Mouse (Mus musculus) hindbrain, embryonic 11.5 days (tissue): ENCODE data around the gene Srrd. TPM values are rescaled to one million over a fixed set of nuclear protein-coding genes. Genes with fewer than 3 reads are reported as not detected.

ENCODE experiments used
- ATAC-seq: fragments of 200-750 bp; cut with Nextera tagmentation; 2 replicates; pipeline ENCODE4 v1.8.0; 2017; ENCODE audit warnings: mild to moderate bottlenecking, moderate TSS enrichment, moderate library complexity; ENCODE audit not compliant: low FRiP score
- DNase-seq: peaks from one replicate; pipeline ENCODE4 v3.0.0-alpha.2; 2015; ENCODE audit warnings: low spot score
- H3K27ac ChIP-seq: fragments of 300-500 bp; sonication (generic); 2 replicates; pipeline ENCODE4 v1.5.1; 2014; ENCODE audit warnings: mild to moderate bottlenecking, low read depth, low read length
- H3K27me3 ChIP-seq: fragments of 300-500 bp; sonication (generic); 2 replicates; pipeline ENCODE4 v1.6.1; 2014; ENCODE audit warnings: mild to moderate bottlenecking, low read length, moderate library complexity, mixed read lengths; ENCODE audit not compliant: control insufficient read depth, insufficient read depth
- H3K36me3 ChIP-seq: fragments of 300-500 bp; sonication (generic); 2 replicates; pipeline ENCODE4 v1.6.1; 2014; ENCODE audit warnings: mild to moderate bottlenecking, low read length, moderate library complexity, mixed read lengths; ENCODE audit not compliant: control insufficient read depth, insufficient read depth
- H3K4me1 ChIP-seq: fragments of 300-500 bp; sonication (generic); replicated peaks from 2 replicates; pipeline ENCODE4 v1.6.1; 2014; ENCODE audit warnings: low read length, mixed read lengths; ENCODE audit not compliant: control insufficient read depth, insufficient read depth
- H3K4me2 ChIP-seq: fragments of 300-500 bp; sonication (generic); replicated peaks from 2 replicates; pipeline ENCODE4 v1.6.1; 2014; ENCODE audit warnings: mild to moderate bottlenecking, low read depth, low read length
- H3K4me3 ChIP-seq: fragments of 300-500 bp; sonication (generic); 2 replicates; pipeline ENCODE4 v1.5.1; 2014; ENCODE audit warnings: low read depth, low read length
- H3K9ac ChIP-seq: fragments of 300-500 bp; sonication (generic); 2 replicates; pipeline ENCODE4 v1.6.1; 2014; ENCODE audit warnings: low read depth, low read length
- H3K9me3 ChIP-seq: fragments of 300-500 bp; sonication (generic); 2 replicates; pipeline ENCODE4 v1.6.1; 2016; ENCODE audit warnings: low read length; ENCODE audit not compliant: control insufficient read depth
- WGBS: fragments of 180-500 bp; shearing (Covaris S2); extraction: QIAGEN DNeasy Blood & Tissue Kit; methylation state at CpG from one replicate; pipeline ENCODE4 v1.1.7; 2014; 5-methylcytosine and 5-hydroxymethylcytosine counted together
- polyA plus RNA-seq: library from polyadenylated mRNA; unstranded; fragments of >200 nt; fragmentation: Nextera tagmentation; extraction: Ambion mirVana; gene quantifications from 2 replicates; pipeline ENCODE4 v1.2.1, GENCODE M21; 2014

The Srrd gene
- polyA plus RNA-seq, 1 experiment from 2014 or later = 49.8 TPM

- H3K4me1 ChIP-seq = no peaks in the 10 kb centered on the region; the same call in 1 of the 2 replicates
- no peaks in the 10 kb centered on the region for H3K36me3 ChIP-seq
- H3K9me3 ChIP-seq = no peaks in the 10 kb centered on the region
- no peaks in the 10 kb centered on the region for H3K27me3 ChIP-seq
- no peak overlapping the region for H3K4me3 ChIP-seq
- H3K9ac ChIP-seq = no peak overlapping the region
- ATAC-seq = no peak
- H3K4me2 ChIP-seq = no peak overlapping the region
- DNase-seq = no peak
- WGBS = 86% methylated on average over 5 of the region's 5 CpGs
- H3K27ac ChIP-seq = no peak overlapping the region
These were observed 51.0 kb downstream of the Srrd start for GRCm38 (mm10) chr5:112291866-112292265.

GRCm38 (mm10) chr5:112290536-112290880 is 52.3 kb downstream of the Srrd start:
- H3K9ac ChIP-seq = no peak overlapping the region
- no peak overlapping the region for H3K27ac ChIP-seq
- H3K27me3 ChIP-seq = no peaks in the 10 kb centered on the region
- no peak overlapping the region for H3K4me3 ChIP-seq
- no peak overlapping the region for H3K4me2 ChIP-seq
- H3K4me1 ChIP-seq = no peaks in the 10 kb centered on the region; the same call in 1 of the 2 replicates
- DNase-seq (no peak), ATAC-seq (no peak)
- 94% methylated on average over 8 of the region's 8 CpGs for WGBS
- H3K36me3 ChIP-seq = no peaks in the 10 kb centered on the region
- H3K9me3 ChIP-seq = no peaks in the 10 kb centered on the region

GRCm38 (mm10) chr5:112289819-112290535 is 52.9 kb downstream of the Srrd start:
- no peaks in the 10 kb centered on the region; the same call in 1 of the 2 replicates for H3K4me1 ChIP-seq
- no peaks in the 10 kb centered on the region for H3K27me3 ChIP-seq
- no peak overlapping the region for H3K9ac ChIP-seq
- no peak overlapping the region for H3K4me2 ChIP-seq
- H3K36me3 ChIP-seq = no peaks in the 10 kb centered on the region
- no peak for DNase-seq
- H3K27ac ChIP-seq = no peak overlapping the region
- H3K9me3 ChIP-seq = no peaks in the 10 kb centered on the region
- H3K4me3 ChIP-seq = no peak overlapping the region
- no peak for ATAC-seq
- WGBS = 88% methylated on average over 16 of the region's 16 CpGs

GRCm38 (mm10) chr5:112289236-112289635 is 53.6 kb downstream of the Srrd start:
- Histone ChIP-seq H3K36me3 (no peaks in the 10 kb centered on the region), H3K9ac (no peak overlapping the region), H3K27me3 (no peaks in the 10 kb centered on the region), H3K4me2 (no peak overlapping the region), H3K27ac (no peak overlapping the region), H3K9me3 (no peaks in the 10 kb centered on the region), H3K4me3 (no peak overlapping the region), H3K4me1 (no peaks in the 10 kb centered on the region)
- DNase-seq (no peak), ATAC-seq (no peak)
- WGBS = 79% methylated on average over 8 of the region's 8 CpGs

- ATAC-seq = no peak
- H3K4me1 ChIP-seq = no peaks in the 10 kb centered on the region
- H3K9me3 ChIP-seq = no peaks in the 10 kb centered on the region
- H3K9ac ChIP-seq = no peak overlapping the region
- no peaks in the 10 kb centered on the region for H3K36me3 ChIP-seq
- no peak overlapping the region for H3K4me2 ChIP-seq
- no peak overlapping the region for H3K27ac ChIP-seq
- WGBS = 89% methylated on average over 9 of the region's 9 CpGs
- H3K4me3 ChIP-seq = no peak overlapping the region
- no peaks in the 10 kb centered on the region for H3K27me3 ChIP-seq
- no peak for DNase-seq
These were observed 54.4 kb downstream of the Srrd start for GRCm38 (mm10) chr5:112288193-112289141.

GRCm38 (mm10) chr5:112287652-112288051 is 55.2 kb downstream of the Srrd start:
- no peaks in the 10 kb centered on the region for H3K4me1 ChIP-seq
- H3K4me3 ChIP-seq = no peak overlapping the region
- H3K27ac ChIP-seq = no peak overlapping the region
- 86% methylated on average over 2 of the region's 2 CpGs for WGBS
- H3K27me3 ChIP-seq = no peaks in the 10 kb centered on the region
- DNase-seq (no peak), ATAC-seq (no peak)
- H3K9ac ChIP-seq = no peak overlapping the region
- no peaks in the 10 kb centered on the region for H3K9me3 ChIP-seq
- no peaks in the 10 kb centered on the region for H3K36me3 ChIP-seq
- no peak overlapping the region for H3K4me2 ChIP-seq

Other genes starting within 250 kb of the Srrd start
- gene Cryba4, start 90.5 kb downstream of the Srrd start, polyA plus RNA-seq = 1.4 and 1.9 TPM in 2 replicates
- gene Crybb1, start 87.2 kb downstream of the Srrd start, polyA plus RNA-seq = 0.59 and 0.88 TPM in 2 replicates
- gene Tpst2, start 66.3 kb downstream of the Srrd start, polyA plus RNA-seq = 27.0 and 32.3 TPM in 2 replicates
- 17.6 and 22.8 TPM in 2 replicates for gene Tfip11, start 16.7 kb downstream of the Srrd start, polyA plus RNA-seq
- gene Hps4, start within 50 bp of the Srrd start, polyA plus RNA-seq = 29.8 and 30.0 TPM in 2 replicates
- 0.13 and 0.26 TPM in 2 replicates for gene Gm6583, start 13.0 kb upstream of the Srrd start, polyA plus RNA-seq
- 26.0 and 41.6 TPM in 2 replicates for gene Asphd2, start 51.8 kb upstream of the Srrd start, polyA plus RNA-seq
- 0.14 and 0.28 TPM in 2 replicates for gene Gm6588, start 106.4 kb upstream of the Srrd start, polyA plus RNA-seq
- gene Sez6l, start 234.1 kb upstream of the Srrd start, polyA plus RNA-seq = 4.9 and 5.1 TPM in 2 replicates